In genomic region chr14:47177846-47178414, GRCm38 (mm10) we compare ENCODE assay signal across 8 mouse cellular contexts. TPM values are rescaled to one million over a fixed set of nuclear protein-coding genes. Genes with fewer than 3 reads are reported as not detected.
DNase-seq lines count a peak whose midpoint lies in the region; ATAC-seq and TF ChIP-seq lines count a peak whose summit lies in the region.

No protein-coding gene starts in this region.

- no peak for ATAC-seq in forebrain, embryonic 14.5 days
- ATAC-seq in forebrain, embryonic 13.5 days = no peak
- ATAC-seq in embryonic facial prominence, embryonic 13.5 days (ENCODE audit: insufficient number of reproducible peaks, insufficient read depth, low FRiP score, low TSS enrichment, low read depth) = no peak

- 69% methylated on average over 13 of the region's 13 CpGs for WGBS in forebrain, embryonic 14.5 days
- WGBS in forebrain, embryonic 13.5 days = 69% methylated on average over 13 of the region's 13 CpGs
- 28% methylated on average over 13 of the region's 13 CpGs for WGBS in embryonic facial prominence, embryonic 13.5 days

- intact Hi-C loops in heart, postnatal 25 days (cut with DNase I) = no loop called here
- intact Hi-C loops in left cerebral cortex, postnatal 4 days (cut with DNase I) = no loop called here

- no peaks in the 10 kb centered on the region for H3K79me2 ChIP-seq in myocyte (ENCODE audit: control insufficient read depth, insufficient read depth)

- no peaks in the 10 kb centered on the region for H3K27me3 ChIP-seq in forebrain, embryonic 14.5 days (replicated peaks; ENCODE audit: control insufficient read depth, insufficient read depth, low read length)
- H3K27me3 ChIP-seq in forebrain, embryonic 13.5 days = no peaks in the 10 kb centered on the region
- H3K27me3 ChIP-seq in embryonic facial prominence, embryonic 13.5 days = no peaks in the 10 kb centered on the region
- no peaks in the 10 kb centered on the region for H3K27me3 ChIP-seq in myocyte (ENCODE audit: control insufficient read depth, insufficient read depth, insufficient read length)

- H3K4me3 ChIP-seq in forebrain, embryonic 14.5 days (ENCODE audit: low read depth, low read length) = no peak overlapping the region
- no peak overlapping the region for H3K4me3 ChIP-seq in forebrain, embryonic 13.5 days
- no peak overlapping the region for H3K4me3 ChIP-seq in embryonic facial prominence, embryonic 13.5 days
- H3K4me3 ChIP-seq in myocyte = no peak overlapping the region

- H3K4me1 ChIP-seq in forebrain, embryonic 14.5 days (ENCODE audit: control insufficient read depth, insufficient read depth, low read length) = no peaks in the 10 kb centered on the region
- H3K4me1 ChIP-seq in forebrain, embryonic 13.5 days = peaks cover 5% of the 10 kb centered on the region; the same call in 1 of the 2 replicates
- H3K4me1 ChIP-seq in embryonic facial prominence, embryonic 13.5 days = peaks cover 8% of the 10 kb centered on the region

- H3K9ac ChIP-seq in forebrain, embryonic 14.5 days (ENCODE audit: low read length) = no peak overlapping the region
- H3K9ac ChIP-seq in forebrain, embryonic 13.5 days = no peak overlapping the region
- 0 out of 2 replicates have a peak overlapping the region, but pooled peaks have one; percentile 2 for H3K9ac ChIP-seq in embryonic facial prominence, embryonic 13.5 days

- no peak overlapping the region for H3K27ac ChIP-seq in forebrain, embryonic 14.5 days (ENCODE audit: low read depth, low read length)
- no peak overlapping the region for H3K27ac ChIP-seq in forebrain, embryonic 13.5 days
- H3K27ac ChIP-seq in embryonic facial prominence, embryonic 13.5 days = 0 out of 2 replicates have a peak overlapping the region, but pooled peaks have one; percentile 13

- H3K9me3 ChIP-seq in forebrain, embryonic 14.5 days (replicated peaks; ENCODE audit: control insufficient read depth, low read length) = no peaks in the 10 kb centered on the region
- no peaks in the 10 kb centered on the region for H3K9me3 ChIP-seq in forebrain, embryonic 13.5 days (replicated peaks)
- H3K9me3 ChIP-seq in embryonic facial prominence, embryonic 13.5 days = no peaks in the 10 kb centered on the region

- DNase-seq in forebrain, embryonic 14.5 days (ENCODE audit: low spot score) = peak; percentile 11
- peak; percentile 87 for DNase-seq in Muller cell, postnatal 12 days (ENCODE audit: inconsistent ontology term)
- peak; percentile 70 for DNase-seq in heart, postnatal 25 days (ENCODE audit: low spot score)
- peak; percentile 56 for DNase-seq in left cerebral cortex, postnatal 4 days
- DNase-seq in thymus, postnatal 36 days = no peak

- H3ac ChIP-seq in myocyte (ENCODE audit: control insufficient read depth, insufficient read length) = no peak overlapping the region

- no peaks in the 10 kb centered on the region for H3K36me3 ChIP-seq in forebrain, embryonic 14.5 days (ENCODE audit: control insufficient read depth, insufficient read depth, low read length)
- H3K36me3 ChIP-seq in forebrain, embryonic 13.5 days (ENCODE audit: poor library complexity, severe bottlenecking) = no peaks in the 10 kb centered on the region
- no peaks in the 10 kb centered on the region for H3K36me3 ChIP-seq in embryonic facial prominence, embryonic 13.5 days
- no peaks in the 10 kb centered on the region for H3K36me3 ChIP-seq in myocyte (ENCODE audit: control insufficient read depth, insufficient read depth)

- no peak overlapping the region for H3K4me2 ChIP-seq in forebrain, embryonic 14.5 days (ENCODE audit: low read length)
- no peak overlapping the region for H3K4me2 ChIP-seq in forebrain, embryonic 13.5 days
- peak overlapping the region; percentile 29 for H3K4me2 ChIP-seq in embryonic facial prominence, embryonic 13.5 days
- peak overlapping the region; percentile 65 for H3K4me2 ChIP-seq in myocyte (ENCODE audit: low read depth)

- no peak for TF ChIP-seq POLR2A in myocyte (IDR thresholded peaks at IDR 0.05; ENCODE audit: insufficient read length, low read depth)

TF ChIP-seq in myocyte, 11 proteins besides CTCF, POLR2A, EP300 and RAD21:
- TF ChIP-seq SRF (IDR thresholded peaks at IDR 0.05; ENCODE audit: control insufficient read depth, insufficient read length, low read depth) (no peak), POLR2AphosphoS2 (IDR thresholded peaks at IDR 0.05; ENCODE audit: insufficient read length, low read depth) (no peak), USF1 (IDR thresholded peaks at IDR 0.05; ENCODE audit: low read depth) (no peak), TCF3 (IDR thresholded peaks at IDR 0.05; ENCODE audit: insufficient read length, low read depth) (no peak), MYOD1 (IDR thresholded peaks at IDR 0.05; ENCODE audit: control insufficient read depth in 1 of 3, insufficient read length in 2 of 3, low read depth in 2 of 3) (peak in 2 of 3 experiments; percentile 7 to 26), TCF12 (IDR thresholded peaks at IDR 0.05; ENCODE audit: insufficient read depth, poor library complexity, severe bottlenecking) (peak; percentile 15), MAX (IDR thresholded peaks at IDR 0.05; ENCODE audit: low read depth) (no peak), REST (IDR thresholded peaks at IDR 0.05; ENCODE audit: insufficient read depth, insufficient read length) (no peak), MYOG (IDR thresholded peaks at IDR 0.05; ENCODE audit: control insufficient read depth in 1 of 3, insufficient read depth in 1 of 3, insufficient read length in 2 of 3, low read depth in 2 of 3) (peak in 2 of 3 experiments; percentile 16 to 25), CEBPB (IDR thresholded peaks at IDR 0.05; ENCODE audit: insufficient read depth, poor library complexity, severe bottlenecking) (peak; percentile 51; the same call in 1 of the 2 replicates), E2F4 (IDR thresholded peaks at IDR 0.05; ENCODE audit: insufficient read depth) (no peak)

RNA-seq across cellular contexts. Expression of gene Gch1, which starts 11.3 kb away (rescaled TPM):
- polyA plus RNA-seq in forebrain, embryonic 14.5 days (2014; fragmentation: Nextera tagmentation; extraction: Ambion mirVana) = 2.0 TPM in 2 replicates
- 1.2 and 1.4 TPM in 2 replicates for polyA plus RNA-seq in forebrain, embryonic 13.5 days (2015; fragmentation: Nextera tagmentation; extraction: Ambion mirVana)
- polyA plus RNA-seq in embryonic facial prominence, embryonic 13.5 days (2015; fragmentation: Nextera tagmentation; extraction: Ambion mirVana) = 0.94 and 1.1 TPM in 2 replicates
- 1 to 10 TPM; 6.8 to 7.3 TPM for total RNA-seq in heart, postnatal 25 days (2021)
- total RNA-seq in left cerebral cortex, postnatal 4 days (2021) = under 1 TPM; 0.74 to 0.83 TPM
- 15.0 TPM for polyA plus RNA-seq in myocyte (2012; fragmentation: generic; extraction: Trizol)

Comparison
In these comparisons a context has a peak if more than half of its experiments do, and no peak if none do; other contexts are left out.
1. DNase-seq: peak in forebrain, embryonic 14.5 days (single experiment), Muller cell, postnatal 12 days (single experiment), heart, postnatal 25 days (single experiment) and left cerebral cortex, postnatal 4 days (single experiment); none in thymus, postnatal 36 days (0 of 2).
2. H3K4me2 ChIP-seq: peak in embryonic facial prominence, embryonic 13.5 days (single experiment) and myocyte (single experiment); none in forebrain, embryonic 14.5 days (single experiment) and forebrain, embryonic 13.5 days (single experiment).